Mouse (Mus musculus) midbrain, embryonic 11.5 days (tissue): ENCODE measurements around the gene Apoc4. TPM values are rescaled to one million over a fixed set of nuclear protein-coding genes. Genes with fewer than 3 reads are reported as not detected.

Source experiments
- ATAC-seq: fragments of 200-750 bp; cut with Nextera tagmentation; 2 replicates; pipeline ENCODE4 v1.8.0; 2017; ENCODE audit warnings: moderate TSS enrichment, moderate library complexity; ENCODE audit not compliant: low FRiP score
- DNase-seq: peaks from one replicate; pipeline ENCODE4 v3.0.0; 2015; ENCODE audit warnings: low spot score; ENCODE audit errors: missing footprints
- H3K27ac ChIP-seq: fragments of 300-500 bp; sonication (generic); 2 replicates; pipeline ENCODE4 v1.5.1; 2014; ENCODE audit warnings: low read depth, low read length
- H3K27me3 ChIP-seq: fragments of 300-500 bp; sonication (generic); 2 replicates; pipeline ENCODE4 v1.6.1; 2014; ENCODE audit warnings: mild to moderate bottlenecking, low read length, moderate library complexity, mixed read lengths; ENCODE audit not compliant: control insufficient read depth, insufficient read depth
- H3K36me3 ChIP-seq: fragments of 300-500 bp; sonication (generic); 2 replicates; pipeline ENCODE4 v1.6.1; 2014; ENCODE audit warnings: mild to moderate bottlenecking, low read length, moderate library complexity, mixed read lengths; ENCODE audit not compliant: control insufficient read depth, insufficient read depth
- H3K4me1 ChIP-seq: fragments of 300-500 bp; sonication (generic); 2 replicates; pipeline ENCODE4 v1.6.1; 2014; ENCODE audit warnings: low read length; ENCODE audit not compliant: control insufficient read depth, insufficient read depth
- H3K4me2 ChIP-seq: fragments of 300-500 bp; sonication (generic); 2 replicates; pipeline ENCODE4 v1.6.1; 2014; ENCODE audit warnings: mild to moderate bottlenecking, moderate library complexity
- H3K4me3 ChIP-seq: fragments of 300-500 bp; sonication (generic); 2 replicates; pipeline ENCODE4 v1.5.1; 2014; ENCODE audit warnings: low read depth, low read length
- H3K9ac ChIP-seq: fragments of 300-500 bp; sonication (generic); 2 replicates; pipeline ENCODE4 v1.6.1; 2014; ENCODE audit warnings: low read length
- H3K9me3 ChIP-seq: fragments of 300-500 bp; sonication (generic); 2 replicates; pipeline ENCODE4 v1.6.1; 2016; ENCODE audit warnings: low read length; ENCODE audit not compliant: control insufficient read depth
- WGBS: fragments of 180-500 bp; shearing (Covaris S2); extraction: QIAGEN DNeasy Blood & Tissue Kit; methylation state at CpG from one replicate; pipeline ENCODE4 v1.1.7; 2014; 5-methylcytosine and 5-hydroxymethylcytosine counted together
- polyA plus RNA-seq: library from polyadenylated mRNA; unstranded; fragments of >200 nt; fragmentation: Nextera tagmentation; extraction: Ambion mirVana; gene quantifications from 2 replicates; pipeline ENCODE4 v1.2.1, GENCODE M21; 2014

Apoc4 gene
- polyA plus RNA-seq, 1 experiment from 2014 or later: not detected

DNA sequence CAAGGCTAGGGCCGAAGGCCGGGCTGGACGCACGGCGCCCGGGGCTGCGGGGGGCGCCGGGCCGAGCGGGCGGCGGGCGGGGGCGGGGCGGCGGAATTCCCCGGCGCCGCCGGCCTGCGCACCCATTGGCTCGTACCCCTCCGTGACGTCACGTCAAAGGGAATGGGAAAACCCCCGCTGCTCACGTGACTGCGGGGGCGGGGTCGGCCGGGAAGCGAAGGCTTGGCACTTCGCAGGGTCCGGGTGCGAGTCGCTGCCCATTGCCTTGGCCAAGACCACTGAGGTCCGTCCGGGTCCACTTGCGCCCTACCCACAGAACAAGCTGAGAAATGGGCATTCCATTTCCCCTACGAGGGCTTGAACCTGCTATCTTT is 51.9 kb downstream of the Apoc4 start, which contains the start of gene Relb:
Gene Relb (minus strand): TSS at position 78 of the 374 bp plus-strand sequence.
- peak within 1 kb of the TSS; percentile 91 for H3K4me2 ChIP-seq
- peak; percentile 75 for ATAC-seq
- under 1% methylated on average over 39 of the region's 41 CpGs for WGBS

DNA sequence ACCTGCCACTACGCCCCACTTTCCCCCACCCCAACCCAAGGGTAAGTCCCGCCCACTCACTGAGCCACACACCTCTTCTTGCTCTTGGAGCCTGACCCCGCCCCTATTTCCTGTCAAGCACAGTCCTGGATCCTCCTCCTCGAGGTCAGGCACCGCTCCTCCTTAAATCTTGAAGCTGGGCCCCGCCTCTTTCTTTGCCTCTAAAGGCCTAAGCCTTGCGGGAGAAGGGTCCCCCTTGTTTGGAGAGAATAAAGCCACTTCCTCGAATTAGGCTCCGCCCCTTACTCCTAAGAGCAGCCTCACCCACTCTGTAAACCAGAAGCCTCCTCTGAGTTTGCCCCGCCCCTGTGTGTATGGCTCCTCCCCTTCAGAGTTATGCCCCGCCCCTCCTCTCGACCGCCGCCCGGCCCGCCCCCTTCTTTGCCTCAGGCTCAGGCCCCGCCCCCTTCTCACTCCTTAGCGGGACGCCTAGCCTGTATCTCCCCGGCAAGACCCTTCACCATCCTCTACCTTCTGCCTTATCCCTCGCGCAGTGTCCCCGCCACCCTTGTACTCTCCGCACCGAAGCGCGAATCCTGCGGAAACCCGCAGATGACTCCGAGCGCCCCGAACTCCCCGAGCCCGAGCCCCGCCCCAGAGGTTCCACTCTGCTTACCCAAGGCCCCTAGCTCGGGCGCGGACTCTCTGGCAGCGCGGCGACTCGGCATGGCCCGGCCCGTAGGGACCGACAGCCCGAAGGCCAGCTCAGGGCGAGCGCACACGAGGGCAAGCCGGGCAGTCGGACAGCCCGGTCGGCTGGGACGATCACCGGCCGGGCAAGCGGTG is 52.5 kb downstream of the Apoc4 start:
- ATAC-seq (peak; percentile 88), DNase-seq (peak; percentile 99)
- Histone ChIP-seq H3K4me2 (peak overlapping the region; percentile 91), H3K4me3 (peak overlapping the region; percentile 66), H3K9me3 (no peaks in the 10 kb centered on the region), H3K4me1 (0 out of 2 replicates have a peak, but pooled peaks cover 3% of the 10 kb centered on the region), H3K27me3 (no peaks in the 10 kb centered on the region), H3K36me3 (peaks cover 8% of the 10 kb centered on the region; the same call in 1 of the 2 replicates), H3K9ac (peak overlapping the region; percentile 9; the same call in 1 of the 2 replicates), H3K27ac (peak overlapping the region; percentile 54; the same call in 1 of the 2 replicates)
- WGBS: under 1% methylated on average over 55 of the region's 57 CpGs

More for the DNA sequence above, 51.9 kb downstream of the Apoc4 start, which contains the start of gene Relb:
- Histone ChIP-seq H3K36me3 (peaks cover 10% of the 10 kb centered on the region; the same call in 1 of the 2 replicates), H3K27ac (peak within 1 kb of the TSS; percentile 54; the same call in 1 of the 2 replicates), H3K9ac (peak within 1 kb of the TSS; percentile 9; the same call in 1 of the 2 replicates), H3K9me3 (no peaks in the 10 kb centered on the region), H3K27me3 (no peaks in the 10 kb centered on the region), H3K4me3 (peak within 1 kb of the TSS; percentile 66), H3K4me1 (0 out of 2 replicates have a peak, but pooled peaks cover 3% of the 10 kb centered on the region)
- DNase-seq: peak; percentile 98

DNA sequence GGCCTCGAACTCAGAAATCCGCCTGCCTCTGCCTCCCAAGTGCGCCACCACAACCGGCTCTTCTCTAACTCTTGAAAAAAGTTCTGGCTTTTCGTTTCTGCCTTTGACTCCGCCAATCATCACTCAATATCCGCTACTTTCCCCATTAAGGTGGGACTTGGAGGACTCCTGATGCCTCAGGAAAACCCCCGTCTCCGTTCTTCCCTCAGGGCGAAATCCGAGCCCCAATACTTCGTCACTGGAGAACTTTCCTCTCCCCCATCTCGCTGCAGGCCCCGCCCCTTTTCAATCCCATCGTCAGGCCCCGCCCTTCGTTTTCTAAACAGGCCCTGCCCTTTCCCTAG is 53.1 kb downstream of the Apoc4 start:
- Histone ChIP-seq H3K4me1 (0 out of 2 replicates have a peak, but pooled peaks cover 3% of the 10 kb centered on the region), H3K27ac (no peak overlapping the region), H3K36me3 (peaks cover 2% of the 10 kb centered on the region; the same call in 1 of the 2 replicates), H3K9me3 (no peaks in the 10 kb centered on the region), H3K4me3 (peak overlapping the region; percentile 66), H3K9ac (no peak overlapping the region), H3K27me3 (no peaks in the 10 kb centered on the region), H3K4me2 (peak overlapping the region; percentile 91)
- 14% methylated on average over 17 of the region's 17 CpGs for WGBS
- ATAC-seq (no peak), DNase-seq (no peak)

Other genes starting within 250 kb of the Apoc4 start
- gene Mark4, start 222.7 kb downstream of the Apoc4 start, polyA plus RNA-seq: 8.9 and 10.7 TPM in 2 replicates
- gene Exoc3l2, start 218.1 kb downstream of the Apoc4 start, polyA plus RNA-seq: 0.77 and 1.1 TPM in 2 replicates
- gene Bloc1s3, start 173.1 kb downstream of the Apoc4 start, polyA plus RNA-seq: 2.6 TPM in 2 replicates
- 41.5 and 51.6 TPM in 2 replicates for gene Trappc6a, start 173.1 kb downstream of the Apoc4 start, polyA plus RNA-seq
- not detected in 2 replicates for gene Nkpd1, start 163.6 kb downstream of the Apoc4 start, polyA plus RNA-seq
- gene Ppp1r37, start 118.4 kb downstream of the Apoc4 start, polyA plus RNA-seq: 2.8 and 3.0 TPM in 2 replicates
- 0.10 and 0.20 TPM in 2 replicates for gene Zfp296, start 104.2 kb downstream of the Apoc4 start, polyA plus RNA-seq
- 152 and 161 TPM in 2 replicates for gene Gemin7, start 103.9 kb downstream of the Apoc4 start, polyA plus RNA-seq
- 44.6 and 46.1 TPM in 2 replicates for gene Clasrp, start 77.0 kb downstream of the Apoc4 start, polyA plus RNA-seq
- 3.7 and 4.3 TPM in 2 replicates for gene Relb, start 52.0 kb downstream of the Apoc4 start, polyA plus RNA-seq
- 89.7 and 94.1 TPM in 2 replicates for gene Clptm1, start 16.4 kb downstream of the Apoc4 start, polyA plus RNA-seq
- gene Apoc2, start 3.5 kb downstream of the Apoc4 start, polyA plus RNA-seq: not detected in 2 replicates
- not detected in 2 replicates for gene Gm44805, start 56 bp downstream of the Apoc4 start, polyA plus RNA-seq
- 1.9 and 3.2 TPM in 2 replicates for gene Apoc1, start 11.2 kb upstream of the Apoc4 start, polyA plus RNA-seq
- gene Apoe, start 17.7 kb upstream of the Apoc4 start, polyA plus RNA-seq: 180 and 196 TPM in 2 replicates
- gene Tomm40, start 34.0 kb upstream of the Apoc4 start, polyA plus RNA-seq: 113 and 138 TPM in 2 replicates
- 48.0 and 52.8 TPM in 2 replicates for gene Nectin2, start 69.0 kb upstream of the Apoc4 start, polyA plus RNA-seq
- 11.7 and 13.2 TPM in 2 replicates for gene Bcam, start 89.5 kb upstream of the Apoc4 start, polyA plus RNA-seq
- not detected in 2 replicates for gene Cblc, start 115.3 kb upstream of the Apoc4 start, polyA plus RNA-seq
- gene Bcl3, start 141.3 kb upstream of the Apoc4 start, polyA plus RNA-seq: 0.47 and 0.67 TPM in 2 replicates
- gene Gm19345, start 170.5 kb upstream of the Apoc4 start, polyA plus RNA-seq: 0.22 TPM in 1 of 2 replicates, not detected in the other
- not detected in 2 replicates for gene Ceacam16, start 179.8 kb upstream of the Apoc4 start, polyA plus RNA-seq
- gene Ceacam19, start 206.5 kb upstream of the Apoc4 start, polyA plus RNA-seq: not detected in 2 replicates
- gene Pvr, start 239.7 kb upstream of the Apoc4 start, polyA plus RNA-seq: 2.8 and 3.0 TPM in 2 replicates